Mouse (Mus musculus) cerebellum, adult 2 months (tissue): ENCODE results near the gene Kctd19.

Source experiments
- CTCF ChIP-seq: fragments of 200-500 bp; IDR thresholded peaks from 2 replicates; pipeline ENCODE4 v1.5.1; 2011; ENCODE audit warnings: low read depth, mild to moderate bottlenecking, control low read depth, low read length, moderate library complexity, borderline replicate concordance; ENCODE audit not compliant: insufficient read depth
- POLR2A ChIP-seq: fragments of 200-500 bp; IDR thresholded peaks from 2 replicates; pipeline ENCODE4 v1.6.1; 2011; ENCODE audit warnings: low read length, control low read depth, borderline replicate concordance; ENCODE audit not compliant: insufficient read depth

GRCm38 (mm10) chr8:105338992-105339391, 74.3 kb downstream of the Kctd19 start:
- TF ChIP-seq CTCF (no peak), POLR2A (no peak)
